Mouse (Mus musculus) fibroblast of lung, adult 2 months (primary cell): ENCODE results near the gene Syne1.
A peak's percentile ranks its signal among the peaks of the same experiment; 100 is the strongest.

Source experiments
- DNase-seq: peaks from one replicate; pipeline ENCODE4 v3.0.0-alpha.2; 2011; ENCODE audit warnings: low read depth

The Syne1 gene

DNA sequence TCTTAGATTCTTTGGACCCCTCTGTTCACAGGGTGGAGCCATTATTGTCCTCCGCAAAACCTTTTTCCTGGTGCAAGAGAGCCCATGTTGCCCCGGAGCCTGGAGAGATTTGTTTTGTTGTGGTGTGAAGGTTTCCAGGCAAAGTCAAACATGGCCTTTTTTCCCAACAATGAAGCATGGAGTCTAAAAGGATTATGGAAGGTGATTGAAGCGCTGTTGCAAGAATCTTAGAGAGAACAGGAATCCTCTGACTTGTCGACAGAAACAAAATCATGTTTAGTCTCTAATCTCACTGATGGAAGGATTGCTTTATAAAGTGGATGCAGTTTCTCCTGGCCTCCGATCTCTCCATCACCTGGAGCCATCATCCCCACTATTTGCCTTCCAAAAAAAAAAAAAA, at the start of gene Syne1:
TSS of gene Syne1 (minus strand) at position 101 of the 400 bp plus-strand sequence.
- no peak for DNase-seq

DNA sequence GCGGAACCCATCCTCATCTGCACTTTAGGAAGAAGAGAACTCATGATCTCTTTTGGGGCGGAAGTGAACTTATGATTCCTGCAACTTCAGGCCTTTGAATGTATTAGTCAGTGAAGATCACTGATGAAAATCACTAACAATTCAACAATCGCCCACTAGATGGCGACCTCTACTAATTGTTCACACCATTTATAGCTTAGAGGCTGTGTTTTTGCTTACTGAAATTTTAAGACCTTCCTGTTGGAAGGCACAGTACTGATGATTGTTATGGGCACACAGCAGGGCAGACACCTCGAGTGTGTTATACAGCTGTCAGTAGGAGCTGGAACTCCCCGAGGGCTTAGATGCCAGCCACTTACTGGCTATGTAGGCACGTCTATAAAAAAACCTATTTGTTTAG, 48.8 kb upstream of the Syne1 start:
- DNase-seq = peak; percentile 61

DNA sequence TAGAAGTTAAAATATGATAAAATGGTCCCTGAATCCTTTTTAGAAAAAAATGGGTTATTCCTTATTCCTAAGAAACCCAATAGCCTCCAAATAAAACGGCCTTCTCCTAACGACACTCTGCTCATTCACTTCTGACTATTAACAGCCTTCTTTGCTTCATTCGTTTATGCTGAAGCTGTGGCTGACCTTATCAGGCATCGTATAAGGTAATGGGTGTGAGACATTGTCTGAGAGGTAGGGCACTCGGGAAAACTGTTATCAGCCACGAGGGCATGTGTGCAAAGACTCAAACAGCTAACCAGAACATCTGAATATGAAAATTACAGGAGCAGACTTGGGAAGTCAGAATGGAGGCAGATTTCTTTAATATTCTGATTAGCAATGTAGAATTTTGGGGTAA, 45.3 kb upstream of the Syne1 start:
- DNase-seq = no peak

DNA sequence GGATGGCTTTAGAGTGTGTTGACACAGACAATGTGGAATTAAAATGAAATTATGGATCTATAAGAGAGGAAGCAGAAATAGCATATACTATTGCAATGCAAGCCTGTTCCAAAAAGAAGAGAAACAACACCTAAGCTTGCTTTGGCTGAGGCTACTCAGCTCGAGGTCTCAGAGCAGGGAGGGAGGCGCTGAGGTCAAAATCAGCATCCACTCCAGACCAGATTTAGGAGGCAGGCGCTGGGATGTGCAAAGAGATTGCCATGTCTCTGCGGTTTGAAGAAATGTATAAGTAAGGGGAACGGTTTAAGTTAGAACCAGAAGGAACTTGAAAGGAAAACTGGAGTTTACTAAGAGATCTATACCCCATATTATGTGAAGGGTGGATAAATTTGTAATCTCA, 43.2 kb upstream of the Syne1 start:
- no peak for DNase-seq

DNA sequence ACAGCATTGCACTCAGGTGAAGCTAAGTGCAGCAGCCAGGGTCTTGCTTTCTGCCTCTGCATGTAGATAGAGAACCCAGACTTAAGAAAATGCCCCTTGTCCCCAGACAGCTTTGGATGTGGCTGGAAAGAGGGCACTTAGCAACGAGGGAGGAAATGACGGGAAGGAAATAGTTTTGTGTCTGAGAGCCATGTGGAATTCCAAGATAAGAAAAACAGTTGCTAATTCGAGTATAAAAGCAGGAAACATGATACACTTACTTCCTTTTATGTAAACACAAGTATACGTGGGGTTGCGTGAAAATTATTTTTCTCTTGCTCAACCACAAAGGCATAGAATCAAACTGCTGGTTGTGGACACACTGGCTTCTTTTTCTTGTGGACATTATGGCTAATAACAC, 42.2 kb upstream of the Syne1 start, which contains the start of gene Myct1:
TSS of gene Myct1 (plus strand) at position 312 of the 400 bp plus-strand sequence.
- DNase-seq = no peak

DNA sequence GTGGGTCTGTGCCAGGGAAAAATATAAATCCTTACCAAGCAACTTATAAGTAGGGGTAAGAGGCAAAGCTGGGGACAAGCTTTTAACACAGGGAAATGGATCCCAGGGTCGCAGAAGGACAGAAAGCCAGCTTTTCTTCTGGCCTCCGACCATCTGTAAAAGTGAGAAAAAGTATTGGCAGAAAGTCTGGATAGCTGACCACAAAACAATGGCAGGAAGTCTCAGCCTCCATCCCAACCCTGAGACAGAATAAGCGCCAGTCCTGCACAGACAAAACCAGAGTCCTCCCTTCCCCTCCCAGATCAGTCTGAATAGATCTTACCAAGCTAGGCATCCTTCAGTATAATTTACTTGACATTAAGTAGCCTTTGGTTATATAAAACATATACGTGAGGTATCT, 40.7 kb upstream of the Syne1 start:
- no peak for DNase-seq

DNA sequence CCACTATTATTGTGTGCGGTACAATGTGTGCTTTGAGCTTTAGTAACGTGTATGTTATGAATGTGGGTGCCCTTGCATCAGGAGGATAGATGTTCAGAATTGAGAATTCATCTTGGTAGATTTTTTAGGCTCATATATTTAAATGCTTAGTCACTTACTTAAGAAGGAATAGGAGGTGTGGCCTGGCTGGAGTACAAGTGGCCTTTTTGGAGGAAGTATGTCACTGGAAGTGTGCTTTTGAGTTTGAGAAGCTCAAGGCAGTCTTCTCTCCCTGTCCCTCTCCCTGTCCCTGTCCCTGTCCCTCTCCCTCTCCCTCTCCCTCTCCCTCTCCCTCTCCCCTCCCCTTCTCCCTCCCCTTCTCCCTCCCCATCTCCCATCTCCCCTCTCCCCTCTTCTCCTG, 39.8 kb upstream of the Syne1 start:
- no peak for DNase-seq

DNA sequence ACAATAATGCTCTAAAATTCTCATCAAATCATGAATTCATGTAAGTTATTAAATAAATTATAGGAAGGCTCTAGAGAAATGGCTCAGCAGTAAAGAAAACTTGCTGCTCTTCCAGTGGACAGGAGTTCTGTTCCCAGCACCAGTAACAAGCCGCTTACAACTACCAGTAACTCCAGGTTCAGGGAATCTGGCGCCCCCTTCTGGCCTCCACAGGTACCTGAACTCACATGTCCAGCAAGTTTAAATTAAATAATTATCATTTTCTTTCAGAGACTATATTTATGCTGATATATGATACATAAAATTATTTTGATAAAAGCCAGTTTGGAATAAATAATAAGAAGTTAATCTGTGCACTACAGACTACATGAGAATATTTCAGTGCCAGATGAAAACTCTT, 22.0 kb upstream of the Syne1 start:
- DNase-seq = no peak

DNA sequence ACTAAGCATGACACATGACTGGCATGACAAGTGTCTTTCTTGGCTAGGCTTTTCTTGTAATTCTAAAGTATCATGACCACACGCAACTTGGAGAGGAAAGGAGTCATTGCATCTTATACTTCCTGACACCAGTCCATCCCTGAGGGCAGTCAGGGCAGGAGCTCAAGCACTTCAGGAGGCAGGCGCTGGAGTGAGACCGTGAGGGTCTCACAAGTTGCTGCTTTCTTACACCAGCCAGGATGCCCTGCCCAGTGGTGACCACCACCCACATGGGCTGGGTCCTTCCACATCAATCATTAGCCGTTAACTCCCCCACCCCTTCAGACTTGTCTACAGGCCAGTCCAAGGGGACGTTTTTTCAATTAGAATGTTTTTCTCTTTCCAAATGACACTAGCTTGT, 20.1 kb upstream of the Syne1 start:
- no peak for DNase-seq

DNA sequence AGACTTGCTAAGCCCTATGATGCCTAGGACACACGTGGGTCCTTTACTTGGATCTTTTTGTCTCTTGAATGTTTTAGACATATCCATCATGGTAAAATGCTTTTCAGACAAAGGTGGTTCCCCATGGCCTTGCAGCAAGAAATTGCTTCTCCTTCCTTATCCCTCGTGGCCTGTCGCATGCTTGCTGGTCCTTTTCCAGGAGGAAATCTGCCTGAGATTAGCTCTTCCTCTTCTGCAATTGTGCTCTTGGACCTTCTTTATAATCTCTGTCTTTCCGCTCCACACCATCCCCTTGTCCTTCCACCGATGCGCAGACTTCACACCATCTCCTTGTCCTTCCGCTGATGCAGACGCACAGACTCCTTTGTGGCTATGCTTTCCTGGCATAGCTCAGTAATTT, 18.8 kb upstream of the Syne1 start:
- no peak for DNase-seq

DNA sequence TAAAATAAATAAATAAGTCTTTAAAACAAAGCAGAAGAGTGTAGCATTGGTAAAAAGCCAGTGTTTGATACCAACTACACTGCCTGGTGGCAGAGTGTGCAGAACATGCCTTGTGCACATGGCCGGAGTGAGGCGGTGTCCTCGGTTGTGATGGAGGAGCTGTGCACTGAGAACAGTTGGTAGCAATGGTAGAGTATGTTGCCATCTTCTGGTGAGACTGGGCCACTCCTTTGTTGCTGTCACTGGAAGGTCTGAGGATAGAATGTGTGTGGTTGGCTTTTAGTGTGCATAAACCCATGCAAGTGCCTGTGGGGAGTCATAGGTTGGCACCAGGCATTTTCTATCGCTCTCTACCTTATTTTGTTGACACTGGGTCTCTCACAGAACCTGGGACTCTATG, 17.7 kb upstream of the Syne1 start:
- no peak for DNase-seq

DNA sequence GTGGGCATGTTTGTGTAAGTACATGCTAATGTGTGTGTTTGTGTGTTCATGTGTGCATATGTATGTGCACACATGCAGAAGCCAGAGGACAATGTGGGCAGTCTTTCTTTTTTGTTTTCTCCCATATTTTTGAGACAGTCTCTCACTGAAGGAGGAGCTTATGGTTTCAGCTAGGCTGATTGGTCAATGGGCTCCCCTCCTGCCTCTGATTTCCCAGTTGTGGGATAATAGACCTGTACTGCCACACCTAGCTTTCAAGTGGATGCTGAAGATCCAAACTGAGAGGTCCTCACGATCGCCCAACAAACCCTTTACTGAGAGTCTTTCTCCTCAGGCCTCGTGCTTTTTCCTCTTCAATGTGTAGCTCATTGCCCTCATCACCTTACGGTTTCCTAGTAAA, 10.4 kb upstream of the Syne1 start:
- DNase-seq = no peak

DNA sequence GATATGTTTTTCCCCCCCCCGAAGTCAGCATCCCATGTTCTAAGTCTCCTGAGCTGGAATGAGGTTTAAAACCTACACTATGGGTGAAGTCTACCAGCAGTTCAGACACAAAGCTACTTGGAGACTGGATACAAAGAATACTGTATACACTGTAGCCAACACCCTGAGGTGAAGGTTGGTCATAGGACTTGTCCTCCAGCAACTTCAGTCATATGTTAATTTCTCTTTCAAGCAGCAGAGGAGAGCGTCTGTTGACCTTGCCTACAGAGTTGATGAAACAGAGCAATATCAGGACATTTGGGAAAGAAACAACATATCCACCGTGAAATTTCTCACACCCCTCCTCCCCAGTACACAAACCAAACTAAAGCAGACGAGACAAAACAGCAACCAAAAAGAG, 9.2 kb upstream of the Syne1 start:
- no peak for DNase-seq

DNA sequence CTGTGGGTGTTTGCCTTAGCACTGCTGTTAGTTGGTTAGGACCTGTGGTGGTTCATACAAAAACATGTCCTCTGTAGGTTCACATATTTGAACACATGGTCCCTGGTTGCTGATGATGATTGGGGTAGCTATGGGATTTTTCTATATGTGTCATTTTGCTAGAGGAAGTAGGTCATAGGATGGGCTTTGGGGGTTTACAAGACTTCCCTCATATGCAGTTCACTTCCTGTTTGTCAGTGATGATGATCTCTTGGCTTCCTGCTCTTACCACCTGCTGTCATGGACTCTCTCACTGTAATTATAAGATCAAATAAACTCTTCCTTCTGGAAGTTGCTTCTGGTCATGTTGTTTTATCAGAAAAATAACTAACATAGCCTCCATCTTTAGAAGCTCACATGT, 7.5 kb upstream of the Syne1 start:
- no peak for DNase-seq

DNA sequence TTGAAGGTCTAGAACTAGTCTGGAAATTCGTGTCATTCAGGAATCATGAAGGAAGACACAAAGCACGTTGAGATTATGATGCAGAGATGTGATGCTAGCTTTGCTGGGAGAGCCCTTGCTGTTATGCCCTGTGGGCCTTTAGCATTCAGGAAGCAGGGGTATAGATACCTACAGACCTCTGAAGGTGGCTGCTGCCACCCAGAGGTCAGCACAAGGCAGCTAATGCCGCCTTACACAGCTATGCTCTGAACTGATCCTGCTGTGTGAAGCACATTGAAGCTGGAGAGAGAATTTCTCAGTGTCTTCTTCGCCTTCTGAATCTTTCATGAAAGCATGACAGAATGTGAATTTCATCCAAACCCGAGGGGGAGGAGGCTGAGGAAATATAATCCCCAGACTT, 3.7 kb upstream of the Syne1 start:
- no peak for DNase-seq

DNA sequence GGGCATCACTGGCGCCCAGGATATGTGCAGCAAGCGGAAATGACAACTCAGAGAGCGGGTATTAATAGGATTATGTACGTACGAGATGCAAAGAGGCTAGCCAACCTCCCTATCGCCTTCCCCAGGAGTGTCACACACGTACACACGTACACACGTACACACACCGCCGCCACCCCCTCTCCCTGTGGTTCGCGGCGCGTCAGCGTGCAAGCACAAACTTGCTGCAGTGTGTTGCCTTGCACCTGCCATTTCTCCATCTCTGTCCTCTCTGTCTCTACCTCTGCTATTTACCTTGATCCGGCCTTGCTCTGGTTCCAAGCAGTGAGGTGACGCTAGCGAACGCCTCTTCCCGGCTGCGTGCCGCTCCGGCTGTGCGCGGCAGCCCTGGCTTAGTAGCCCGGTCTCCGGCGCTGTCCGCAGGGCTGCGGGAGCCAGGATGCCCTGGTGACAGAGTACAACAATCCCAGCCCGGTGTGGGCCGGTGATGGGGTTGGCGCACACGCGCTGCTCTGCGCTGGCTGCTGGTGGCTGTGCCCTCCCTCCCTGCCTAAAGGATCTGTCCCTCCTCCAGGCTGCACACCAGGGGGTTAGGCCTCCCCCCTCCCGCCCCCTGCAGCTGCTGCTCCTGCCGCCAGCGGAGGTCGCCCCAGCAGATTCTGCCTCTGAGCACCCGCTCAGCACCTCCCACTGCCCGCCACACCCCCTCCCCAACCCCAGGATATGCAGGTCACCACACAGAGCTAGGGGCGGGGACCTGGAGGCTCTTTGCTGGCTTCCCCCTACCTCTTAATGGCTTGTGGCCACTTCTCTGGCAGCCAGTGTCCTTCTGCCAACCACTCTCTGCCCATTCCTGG, 887 bp downstream of the Syne1 start:
- no peak for DNase-seq

DNA sequence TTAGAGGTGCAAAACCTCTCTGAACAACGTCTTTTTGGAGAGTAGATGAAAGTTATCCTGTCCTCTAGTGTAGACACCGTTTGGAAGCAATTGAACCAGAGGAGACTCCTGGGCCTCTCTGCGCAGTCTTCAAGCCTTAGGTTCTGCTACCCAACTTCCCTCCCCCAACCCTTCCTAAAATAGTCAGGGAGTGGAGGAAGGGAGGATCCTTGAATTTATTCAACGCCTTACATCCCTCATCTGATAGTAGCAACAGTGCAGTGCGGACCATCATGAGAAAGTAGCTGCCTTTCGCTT, 1.5 kb downstream of the Syne1 start:
- no peak for DNase-seq

DNA sequence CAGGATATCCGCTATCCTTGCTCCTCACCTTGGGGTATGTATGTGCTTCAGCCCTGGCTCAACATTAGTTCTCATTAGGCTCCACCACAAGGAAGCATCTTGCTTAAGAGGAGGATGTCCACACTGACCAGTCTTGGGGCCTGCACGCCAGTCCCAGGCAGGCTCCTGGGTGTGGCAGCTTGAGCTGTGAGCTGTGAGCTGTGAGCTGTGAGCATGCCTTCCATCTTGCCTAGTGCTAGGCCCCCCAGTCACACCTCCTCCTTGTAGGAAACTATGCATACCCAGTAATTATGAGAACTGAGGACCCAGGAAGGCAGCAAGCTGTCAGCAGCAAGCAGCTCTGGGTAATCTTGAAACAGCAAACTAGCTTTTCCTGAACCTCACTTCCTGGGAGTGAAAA, 2.6 kb downstream of the Syne1 start:
- DNase-seq = no peak

DNA sequence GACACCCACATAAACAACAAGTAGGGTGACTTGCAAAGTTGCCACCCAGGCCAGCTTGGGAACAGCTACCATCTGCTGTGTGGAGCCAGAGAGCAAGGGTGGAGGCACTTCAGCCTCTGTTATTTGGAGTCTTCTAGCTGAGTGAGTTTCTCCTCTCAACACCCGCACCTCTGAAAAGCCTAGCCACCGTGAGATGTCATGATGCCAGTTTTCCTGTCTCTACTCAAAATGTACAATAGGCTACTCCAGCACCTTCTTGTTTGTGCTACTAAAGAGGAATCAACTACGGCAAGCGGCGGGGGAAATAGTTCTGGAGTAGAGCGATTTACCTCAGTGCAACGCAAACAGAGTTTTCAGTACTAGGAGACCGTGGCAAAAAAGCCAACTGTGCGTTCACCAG, 3.5 kb downstream of the Syne1 start:
- no peak for DNase-seq

DNA sequence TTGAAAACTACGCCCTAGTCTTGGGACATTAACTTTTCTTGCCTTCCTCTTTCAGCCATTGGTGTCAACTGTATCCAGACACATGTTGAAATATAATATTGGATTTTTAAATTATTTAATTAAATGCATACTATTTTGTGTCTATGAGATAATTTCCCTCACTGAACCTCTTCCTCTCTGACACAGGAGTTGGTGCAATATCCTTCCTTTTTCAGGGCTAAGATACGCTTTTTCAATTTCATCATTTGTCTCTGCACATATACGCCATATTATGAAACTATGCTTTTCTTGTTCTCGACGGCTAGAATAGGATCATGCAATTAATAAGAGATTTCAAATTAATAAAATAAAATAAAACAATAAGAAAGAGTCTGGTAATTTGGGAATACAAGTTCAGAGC, 4.9 kb downstream of the Syne1 start:
- DNase-seq = no peak

DNA sequence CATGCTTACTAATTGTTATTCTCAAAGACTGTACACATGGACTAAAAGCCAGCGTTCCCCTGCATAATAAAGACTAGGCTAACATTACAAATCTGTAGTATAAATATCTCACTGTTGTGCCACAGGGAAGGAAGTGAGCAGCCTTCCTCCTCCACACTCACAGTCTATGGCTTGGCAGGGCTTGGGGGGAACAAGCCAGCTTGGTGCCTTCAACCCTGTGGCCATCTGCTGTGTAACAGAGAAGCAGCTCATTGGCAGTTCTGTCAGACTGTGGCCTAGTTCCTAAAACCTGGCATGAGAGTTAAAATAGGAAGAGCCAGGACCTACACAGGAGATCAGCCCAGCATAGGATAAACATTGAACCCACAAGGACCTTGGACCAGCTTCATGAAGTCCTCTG, 23.0 kb downstream of the Syne1 start:
- no peak for DNase-seq

DNA sequence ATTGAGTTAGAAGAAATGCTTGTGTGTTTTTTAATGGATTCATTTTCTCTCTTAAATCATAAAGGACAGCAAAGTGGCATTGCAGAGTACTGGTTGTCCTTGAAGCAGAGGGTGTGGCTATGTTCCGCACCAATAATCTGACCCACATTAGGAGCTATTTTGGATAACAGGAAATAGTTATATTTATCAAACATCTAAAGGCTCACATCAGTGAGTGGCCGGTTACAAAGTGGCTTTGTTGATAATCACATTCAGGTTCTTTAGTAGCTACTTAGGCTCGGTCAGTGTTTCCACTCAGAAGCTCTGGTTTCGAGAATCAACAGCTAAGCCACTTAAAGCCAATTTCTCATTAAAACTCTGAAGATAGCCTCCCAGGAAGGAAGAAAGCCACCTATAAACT, 23.6 kb downstream of the Syne1 start:
- DNase-seq = no peak

DNA sequence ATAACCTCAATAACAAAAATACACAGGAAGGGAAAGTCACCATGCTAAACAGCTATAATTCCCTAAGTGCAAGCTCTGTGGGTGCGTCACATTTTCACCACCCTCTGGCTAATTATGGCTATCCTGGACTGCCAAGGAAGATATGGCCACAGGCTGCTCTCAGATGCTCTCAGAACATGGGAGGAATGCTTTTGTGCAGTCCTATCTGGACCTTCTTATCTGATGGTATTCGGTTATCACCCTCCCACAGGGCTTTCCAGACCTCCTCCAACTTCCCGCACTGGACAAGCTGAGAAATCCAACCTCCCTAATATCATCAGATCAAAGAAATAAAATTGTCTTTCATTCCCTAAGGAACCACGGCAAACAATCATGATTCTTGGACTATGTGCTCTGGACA, 28.4 kb downstream of the Syne1 start:
- no peak for DNase-seq

DNA sequence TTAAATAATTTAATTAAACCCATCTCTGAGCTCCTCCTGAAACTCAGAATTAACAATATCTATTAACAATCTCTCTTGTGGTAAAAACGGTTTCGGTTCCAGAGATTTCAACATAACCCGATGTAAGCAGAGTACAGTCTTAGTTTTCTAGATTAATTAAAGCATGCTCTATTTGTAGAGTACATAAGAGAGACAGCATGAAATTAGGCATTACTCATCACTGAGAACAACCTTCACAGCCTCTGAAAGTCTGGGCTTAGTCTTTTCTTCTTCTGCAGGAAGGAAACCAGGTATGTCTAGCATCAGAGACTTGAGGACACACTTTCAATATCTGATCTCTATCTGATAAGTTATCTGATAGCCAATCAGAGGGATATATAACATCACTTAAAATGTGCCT, 29.0 kb downstream of the Syne1 start:
- no peak for DNase-seq

DNA sequence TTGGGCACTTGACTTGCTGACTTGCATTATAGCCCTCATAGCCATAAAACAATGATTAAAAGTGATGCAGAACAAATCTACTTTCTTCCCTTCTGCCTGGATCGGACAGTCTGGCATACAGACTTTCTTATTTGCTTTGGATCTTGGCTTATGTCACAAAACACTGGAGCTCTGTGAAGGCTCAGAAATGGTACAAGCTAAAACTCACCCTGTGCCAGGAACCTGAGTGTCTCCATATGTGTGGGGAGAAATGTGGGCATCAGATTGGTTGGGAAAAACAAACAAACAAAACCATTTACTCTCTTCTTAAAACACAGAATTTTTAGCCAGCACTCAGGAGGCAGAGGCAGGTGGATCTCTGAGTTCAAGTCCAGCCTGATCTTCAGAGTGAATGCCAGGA, 30.6 kb downstream of the Syne1 start:
- DNase-seq = no peak
